Mouse (Mus musculus): ENCODE measurements at regions not wholly inside any gene's neighbourhood (a gene's known extent, or its start where the extent isn't known, plus 50 kb on each side); places are given as distances from the start of the nearest gene placed in this dataset.

- TF ChIP-seq CTCF (IDR thresholded peaks at IDR 0.05; ENCODE audit: borderline replicate concordance, insufficient read depth, low read length) (no peak), POLR2A (IDR thresholded peaks at IDR 0.05; ENCODE audit: low read depth, low read length) (no peak)
Observed at GRCm38 (mm10) chr19:32947081-32947855, 190.0 kb downstream of the Pten start.
